Comparison of ENCODE assay signal across 24 mouse cellular contexts in genomic region chr13:91437931-91438330, GRCm38 (mm10). TPM values are rescaled to one million over a fixed set of nuclear protein-coding genes. Genes with fewer than 3 reads are reported as not detected.
DNase-seq lines count a peak whose midpoint lies in the region; ATAC-seq lines count a peak whose summit lies in the region.
"Had no signal": no experiment of that assay in that cellular context is flagged by ENCODE, and none has a peak within 500 bp of the region (broad histone marks: within the 10 kb centered on the region; RNA-seq: fewer than 3 reads in every experiment).

No protein-coding gene starts in this region.

- H3K4me3 ChIP-seq in hindbrain, embryonic 11.5 days (ENCODE audit: low read depth, low read length), result no peak overlapping the region

- no peaks in the 10 kb centered on the region for H3K9me3 ChIP-seq in hindbrain, embryonic 11.5 days (ENCODE audit: control insufficient read depth, low read length)
- H3K9me3 ChIP-seq: G1E had no signal

- H3K4me2 ChIP-seq in hindbrain, embryonic 11.5 days (replicated peaks; ENCODE audit: low read depth, low read length), result no peak overlapping the region

- no peak overlapping the region for H3K9ac ChIP-seq in hindbrain, embryonic 11.5 days (ENCODE audit: low read depth, low read length)

- no peak for ATAC-seq in hindbrain, embryonic 11.5 days (ENCODE audit: low FRiP score)
- ATAC-seq: activated CD4-positive, CD25-positive, alpha-beta regulatory T cell, adult 4 months; CD4-positive, CD25-positive, alpha-beta regulatory T cell, adult 4 months; Patski had no signal

- H3K4me1 ChIP-seq in hindbrain, embryonic 11.5 days (replicated peaks; ENCODE audit: control insufficient read depth, insufficient read depth, low read length), result no peaks in the 10 kb centered on the region

- DNase-seq in ES-CJ7 (ENCODE audit: low read depth, low spot score), result peak; percentile 22
- DNase-seq in R1 (ENCODE audit: low read depth, low spot score), result peak; percentile 77
- peak; percentile 60 for DNase-seq in ZHBTc4 (ENCODE audit: low read depth, low spot score)
- no peak for DNase-seq in hindbrain, embryonic 11.5 days (ENCODE audit: low spot score)
- DNase-seq in urinary bladder, postnatal 14 days (ENCODE audit: low spot score), result no peak
- no peak for DNase-seq in kidney, postnatal 36 days
- DNase-seq: adrenal gland, adult 2 months; adrenal gland, adult 8-10 months; adrenal gland, postnatal 10 days; adrenal gland, postnatal 14 days; adrenal gland, postnatal 25 days; adrenal gland, postnatal 36 days; B cell, adult 2 months; cerebellum, adult 11 months; cerebellum, adult 11-12 months; cerebellum, adult 18-20 months; cerebellum, adult 2 months; cerebellum, adult 8-10 months; cerebellum, adult 9-10 months had no signal

- H3K36me3 ChIP-seq in hindbrain, embryonic 11.5 days (ENCODE audit: control insufficient read depth, insufficient read depth, low read length), result no peaks in the 10 kb centered on the region
- H3K36me3 ChIP-seq: G1E had no signal

- H3K27ac ChIP-seq in hindbrain, embryonic 11.5 days (ENCODE audit: low read depth, low read length), result no peak overlapping the region

- WGBS in hindbrain, embryonic 11.5 days, result 61% methylated on average over 3 of the region's 3 CpGs

- no peaks in the 10 kb centered on the region for H3K27me3 ChIP-seq in hindbrain, embryonic 11.5 days (ENCODE audit: control insufficient read depth, insufficient read depth, low read length)
- H3K27me3 ChIP-seq: CH12.LX, Patski had no signal

RNA-seq across cellular contexts. Expression of gene Ssbp2, which starts 22.2 kb away (rescaled TPM):
- polyA plus RNA-seq in hindbrain, embryonic 11.5 days (2014; fragmentation: Nextera tagmentation; extraction: Ambion mirVana), result 152 and 153 TPM in 2 replicates

Comparison
In these comparisons a context has a peak if more than half of its experiments do, and no peak if none do; other contexts are left out.
1. DNase-seq: peak in ES-CJ7 (single experiment), R1 (single experiment) and ZHBTc4 (single experiment); none in hindbrain, embryonic 11.5 days (single experiment), urinary bladder, postnatal 14 days (single experiment) and kidney, postnatal 36 days (0 of 2).